In the genomic region with DNA sequence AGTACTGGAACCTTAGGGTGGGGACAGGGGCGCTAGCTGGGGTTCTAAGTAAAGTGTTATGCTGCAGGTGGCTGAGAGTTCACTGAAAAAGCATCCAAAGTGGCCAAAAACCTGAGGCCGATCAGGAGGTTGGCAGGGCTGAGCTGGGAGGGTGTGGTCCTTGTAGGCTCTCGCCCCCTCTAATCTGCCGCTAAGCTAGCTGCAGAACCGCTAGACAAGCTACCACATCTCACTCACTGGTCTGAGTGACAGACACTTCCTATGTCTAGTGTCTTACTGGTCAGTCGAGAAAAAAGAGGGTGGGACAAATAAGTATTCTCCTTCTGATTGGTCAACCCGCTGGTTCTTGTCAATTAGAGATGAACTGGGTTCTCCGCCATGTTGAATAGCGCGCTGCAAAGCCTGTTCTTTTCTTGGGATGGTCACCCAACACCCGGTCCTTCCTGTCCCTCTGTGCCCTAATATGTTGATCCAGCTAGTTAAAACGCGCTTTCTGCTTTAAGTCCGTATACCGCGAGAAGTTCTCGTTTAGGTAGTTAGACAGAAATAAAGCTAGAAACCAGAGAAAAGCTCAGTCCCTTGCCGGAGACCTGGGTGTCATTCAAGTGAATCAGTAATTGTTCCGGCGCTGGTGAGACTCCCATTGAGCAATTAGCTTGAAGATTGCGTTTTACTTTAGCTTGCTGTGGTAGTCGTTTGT, we compare ENCODE assay signal across 8 mouse cellular contexts. TPM values are rescaled to one million over a fixed set of nuclear protein-coding genes. Genes with fewer than 3 reads are reported as not detected.
DNase-seq lines count a peak whose midpoint lies in the region; ATAC-seq and TF ChIP-seq lines count a peak whose summit lies in the region.

Gene Fam161a, plus strand, starts transcription at position 51 of the 700 bp plus-strand sequence.

- ATAC-seq in hindbrain, postnatal 0 days, result peak; percentile 95

- peaks cover 13% of the 10 kb centered on the region for H3K36me3 ChIP-seq in hindbrain, postnatal 0 days (ENCODE audit: insufficient read depth, low read length)

- H3K27ac ChIP-seq in cortical plate, adult 2 months (ENCODE audit: insufficient read depth, low read length), result peak within 1 kb of the TSS; percentile 82
- peak within 1 kb of the TSS; percentile 93 for H3K27ac ChIP-seq in gastrocnemius, adult 2 months
- H3K27ac ChIP-seq in hindbrain, postnatal 0 days, result peak within 1 kb of the TSS; percentile 95

- TF ChIP-seq POLR2A in cortical plate, adult 2 months (IDR thresholded peaks at IDR 0.05; ENCODE audit: extremely low read depth, insufficient read depth, low read length), result 0 out of 2 replicates have a peak, but pooled peaks have one; percentile 63

- no peaks in the 10 kb centered on the region for H3K27me3 ChIP-seq in hindbrain, postnatal 0 days (ENCODE audit: insufficient read depth, low read length)

- TF ChIP-seq CTCF in cortical plate, adult 2 months (IDR thresholded peaks at IDR 0.05; ENCODE audit: extremely low read depth, insufficient read depth, low read length), result no peak
- TF ChIP-seq CTCF in gastrocnemius, adult 2 months (IDR thresholded peaks at IDR 0.05), result no peak
- no peak for TF ChIP-seq CTCF in hindbrain, postnatal 0 days (IDR thresholded peaks at IDR 0.05; ENCODE audit: low read depth)

- peak within 1 kb of the TSS; percentile 86 for H3K4me3 ChIP-seq in cortical plate, adult 2 months (ENCODE audit: insufficient read depth, low read length)
- H3K4me3 ChIP-seq in gastrocnemius, adult 2 months, result peak within 1 kb of the TSS; percentile 93
- peak within 1 kb of the TSS; percentile 57 for H3K4me3 ChIP-seq in hindbrain, postnatal 0 days (ENCODE audit: low read length)

- WGBS in hindbrain, postnatal 0 days, result under 1% methylated on average over 22 of the region's 22 CpGs

- intact Hi-C loops in gastrocnemius, adult 2 months (cut with DNase I), result loop anchor here (5.0 kb wide), 4 partner anchors 60 to 265 kb away; partner anchors contain the start of gene Xpo1

- H3K4me2 ChIP-seq in hindbrain, postnatal 0 days (ENCODE audit: low read depth, low read length), result peak within 1 kb of the TSS; percentile 58

- H3K9ac ChIP-seq in hindbrain, postnatal 0 days (replicated peaks; ENCODE audit: low read length), result peak within 1 kb of the TSS; percentile 59

- H3K4me1 ChIP-seq in cortical plate, adult 2 months (ENCODE audit: control insufficient read depth, insufficient read depth, low read length), result no peaks in the 10 kb centered on the region
- no peaks in the 10 kb centered on the region for H3K4me1 ChIP-seq in hindbrain, postnatal 0 days (ENCODE audit: insufficient read depth, low read length)

- no peaks in the 10 kb centered on the region for H3K9me3 ChIP-seq in hindbrain, postnatal 0 days (ENCODE audit: low read length)

- peak; percentile 81 to 96 for DNase-seq in adrenal gland, adult (ENCODE audit: inconsistent age in 2 of 2, low spot score in 1 of 2)
- DNase-seq in gastrocnemius, adult 2 months, result peak; percentile 67
- peak; percentile 95 for DNase-seq in hindbrain, postnatal 0 days (ENCODE audit: low spot score)
- DNase-seq in left cerebral cortex, adult 18-20 months (ENCODE audit: low spot score in 2 of 2), result peak; percentile 74 to 79
- peak; percentile 58 to 83 for DNase-seq in lung, postnatal 4 days
- DNase-seq in retina, postnatal 1 day, result peak; percentile 98
- peak; percentile 31 for DNase-seq in urinary bladder, adult 2 months (ENCODE audit: low spot score)

RNA-seq across cellular contexts. Expression of gene Fam161a, which starts in this region (rescaled TPM):
- 3.5 and 5.3 TPM in 2 replicates for polyA plus RNA-seq in cortical plate, adult 2 months (2012; rRNA removed)
- total RNA-seq in gastrocnemius, adult 2 months (2021), result 1 to 10 TPM; 1.9 to 3.0 TPM
- 2.9 and 10.7 TPM in 2 replicates for total RNA-seq in hindbrain, postnatal 0 days (2014; rRNA removed)
- polyA plus RNA-seq in hindbrain, postnatal 0 days (2015; fragmentation: Nextera tagmentation; extraction: Ambion mirVana), result 4.9 and 6.8 TPM in 2 replicates
- 1 to 10 TPM; 3.2 to 5.2 TPM for total RNA-seq in left cerebral cortex, adult 18-20 months (2021)
- 14.9 and 17.4 TPM in 2 replicates for polyA plus RNA-seq in urinary bladder, adult 2 months (2012; rRNA removed)

Comparison
In these comparisons a context has a peak if more than half of its experiments do, and no peak if none do; other contexts are left out.
1. Peak in every context shown above with its lines: DNase-seq, ATAC-seq, H3K4me3 ChIP-seq and H3K27ac ChIP-seq.
2. DNase-seq: peak in every context shown above with its lines; median percentile 98 in retina, postnatal 1 day; 95 in hindbrain, postnatal 0 days; 88 in adrenal gland, adult; 76 in left cerebral cortex, adult 18-20 months; 70 in lung, postnatal 4 days; 67 in gastrocnemius, adult 2 months; 31 in urinary bladder, adult 2 months.